Mouse (Mus musculus): Measurements from ENCODE around the gene Gimap8.
A peak's percentile ranks its signal among the peaks of the same experiment; 100 is the strongest.
"Not testable (repeated sequence)": the region's sequence is repeated elsewhere in the genome, so short reads cannot be mapped to it uniquely, and the experiment has no call there.

The Gimap8 gene

GRCm38 (mm10) chr6:48646995-48647394, at the start of gene Gimap8:
Gene Gimap8, plus strand, starts transcription at chr6:48647234.
- DNase-seq (ENCODE audit: low spot score in 2 of 2), result no peak

DNA sequence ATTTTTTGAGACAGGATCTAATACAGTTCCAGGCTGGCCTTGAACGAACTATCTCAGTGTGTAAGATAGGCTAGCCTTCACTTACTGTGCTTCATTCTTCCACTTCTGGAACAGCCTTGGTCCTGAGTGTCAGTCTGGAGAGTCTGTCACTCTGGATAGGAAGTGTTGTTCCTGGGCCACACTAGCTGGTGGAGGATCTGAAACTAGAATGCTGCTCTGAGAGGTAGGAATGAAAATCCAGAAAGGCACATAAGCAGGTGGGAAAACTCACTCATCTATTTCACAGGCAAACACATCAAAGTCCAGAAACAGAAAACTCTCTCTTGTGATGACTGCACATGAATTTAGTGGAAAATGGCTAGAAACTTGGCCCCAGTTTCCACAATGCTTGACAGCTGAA, 46.4 kb upstream of the Gimap8 start:
- no peak for DNase-seq (ENCODE audit: low spot score in 2 of 2)

- peak; percentile 94 to 95 for DNase-seq (ENCODE audit: low spot score in 2 of 2)
Observed at GRCm38 (mm10) chr6:48601271-48602079, 45.6 kb upstream of the Gimap8 start, which contains the start of gene Zfp775. Gene Zfp775, plus strand, starts transcription at chr6:48602063.

GRCm38 (mm10) chr6:48602080-48602741, 44.8 kb upstream of the Gimap8 start:
- no peak for DNase-seq (ENCODE audit: low spot score in 2 of 2)

GRCm38 (mm10) chr6:48608124-48608523, 38.9 kb upstream of the Gimap8 start:
- DNase-seq (ENCODE audit: low spot score in 2 of 2), result no peak

DNA sequence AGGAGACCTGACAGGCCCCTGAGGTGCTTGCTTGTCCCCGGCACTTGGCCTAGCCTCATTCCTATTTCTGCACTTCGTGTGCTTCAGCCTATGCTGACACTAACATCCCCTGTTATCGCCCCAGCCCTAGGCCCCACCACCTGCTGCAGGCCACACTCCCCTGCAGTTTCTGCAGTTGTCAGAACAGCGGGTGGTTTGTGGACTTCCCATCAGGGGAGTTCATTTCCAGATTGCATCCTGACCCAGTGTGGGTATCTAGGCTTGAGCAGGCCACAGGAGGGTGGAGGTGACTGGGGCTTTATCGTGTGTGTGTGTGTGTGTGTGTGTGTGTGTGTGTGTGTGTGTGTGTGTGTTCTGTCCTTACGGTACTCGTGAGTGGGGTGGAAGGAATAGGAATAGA, 37.5 kb upstream of the Gimap8 start:
- no peak for DNase-seq (ENCODE audit: low spot score in 2 of 2)

DNA sequence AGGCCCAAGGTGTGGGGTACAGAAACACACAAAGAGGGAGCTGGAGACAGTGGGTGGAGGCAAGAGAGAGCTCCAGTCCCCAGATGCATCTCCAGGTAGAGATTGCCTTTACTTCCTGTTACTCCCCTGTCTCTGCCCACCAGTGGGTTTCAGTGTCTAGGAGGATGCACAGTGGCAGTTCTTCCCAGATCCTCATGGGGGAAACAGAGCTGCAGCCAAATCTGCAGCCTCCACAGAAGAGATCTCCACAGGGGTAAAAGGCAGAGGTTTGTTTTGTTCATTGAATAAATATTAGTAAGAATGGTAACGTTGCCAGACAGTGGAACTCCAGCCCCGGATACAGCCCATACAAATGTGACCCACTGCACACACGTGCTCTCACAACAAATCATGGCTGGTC, 36.4 kb upstream of the Gimap8 start:
- no peak for DNase-seq (ENCODE audit: low spot score in 2 of 2)

- no peak for DNase-seq (ENCODE audit: low spot score in 2 of 2)
Observed at GRCm38 (mm10) chr6:48613464-48613863, 33.6 kb upstream of the Gimap8 start.

DNA sequence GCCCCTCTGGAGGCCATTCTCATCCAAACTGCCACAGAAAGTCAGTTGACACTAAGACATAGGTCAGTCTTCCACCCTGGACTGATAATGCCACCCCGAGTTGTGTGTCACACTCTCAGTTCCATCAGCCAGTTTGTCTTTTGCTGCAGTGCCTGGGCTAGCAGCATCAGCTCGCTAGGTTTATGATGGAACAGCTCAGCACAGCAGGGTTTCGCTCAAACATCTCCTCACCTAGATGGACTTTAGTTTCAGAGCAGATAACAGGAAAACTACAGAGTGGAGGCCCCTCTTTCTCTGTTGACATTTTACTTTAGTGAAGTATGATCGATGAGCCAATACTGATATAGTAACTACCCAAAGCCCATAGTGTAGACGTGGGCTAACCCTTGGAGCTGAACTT, 32.3 kb upstream of the Gimap8 start:
- no peak for DNase-seq (ENCODE audit: low spot score in 2 of 2)

- no peak for DNase-seq (ENCODE audit: low spot score in 2 of 2)
Observed at GRCm38 (mm10) chr6:48620031-48620430, 27.0 kb upstream of the Gimap8 start.

GRCm38 (mm10) chr6:48622186-48622843, 24.7 kb upstream of the Gimap8 start:
- not testable (repeated sequence) for DNase-seq (ENCODE audit: low spot score in 2 of 2)

DNA sequence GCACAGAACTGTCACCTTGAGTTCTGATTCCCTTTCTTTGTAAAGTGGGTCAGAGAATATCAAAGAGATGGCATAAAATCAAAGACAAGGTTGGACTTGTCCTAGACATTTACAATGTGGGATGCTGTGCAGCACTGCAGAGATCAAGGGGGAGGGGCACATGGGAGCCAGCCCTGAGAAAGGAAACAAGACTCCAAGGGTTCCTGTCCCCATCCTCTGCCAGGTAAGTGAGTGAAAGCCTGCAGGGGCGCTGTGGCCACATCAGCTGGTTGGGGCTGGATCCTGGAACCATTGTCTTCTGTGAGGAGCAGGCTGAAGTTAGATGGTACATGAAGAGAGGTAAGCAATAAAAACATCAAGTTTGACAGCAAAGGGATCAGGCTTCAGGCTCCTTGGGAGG, 23.6 kb upstream of the Gimap8 start:
- DNase-seq (ENCODE audit: low spot score in 2 of 2), result no peak

DNA sequence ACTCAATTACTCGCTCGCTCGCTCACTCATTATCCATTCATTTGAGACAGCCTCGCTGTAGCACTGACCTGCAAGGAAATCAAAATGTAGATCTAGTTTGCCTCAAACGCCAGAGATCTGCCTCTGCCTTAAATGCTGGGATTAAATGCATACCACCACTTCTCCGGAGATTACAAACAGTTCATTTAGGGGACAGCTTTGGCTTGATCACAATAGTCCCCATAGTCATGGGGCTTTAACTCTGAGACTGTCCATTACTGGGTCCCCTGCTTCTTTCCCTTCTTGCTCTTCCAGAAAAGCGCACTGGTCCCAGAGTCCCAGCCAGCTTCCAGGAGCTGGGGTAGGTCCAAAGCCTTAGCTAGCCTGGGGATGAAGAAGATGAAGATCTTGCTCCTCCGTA, 20.6 kb upstream of the Gimap8 start, which contains the start of gene AI854703:
Gene AI854703 (plus strand): TSS at position 301 of the 400 bp plus-strand sequence.
- DNase-seq (ENCODE audit: low spot score in 2 of 2), result no peak

GRCm38 (mm10) chr6:48626984-48627383, 20.1 kb upstream of the Gimap8 start:
- peak in 1 of 2 experiments; percentile 60 for DNase-seq (ENCODE audit: low spot score in 2 of 2)

- DNase-seq (ENCODE audit: low spot score in 2 of 2), result no peak
Observed at GRCm38 (mm10) chr6:48627511-48627924, 19.5 kb upstream of the Gimap8 start.

DNA sequence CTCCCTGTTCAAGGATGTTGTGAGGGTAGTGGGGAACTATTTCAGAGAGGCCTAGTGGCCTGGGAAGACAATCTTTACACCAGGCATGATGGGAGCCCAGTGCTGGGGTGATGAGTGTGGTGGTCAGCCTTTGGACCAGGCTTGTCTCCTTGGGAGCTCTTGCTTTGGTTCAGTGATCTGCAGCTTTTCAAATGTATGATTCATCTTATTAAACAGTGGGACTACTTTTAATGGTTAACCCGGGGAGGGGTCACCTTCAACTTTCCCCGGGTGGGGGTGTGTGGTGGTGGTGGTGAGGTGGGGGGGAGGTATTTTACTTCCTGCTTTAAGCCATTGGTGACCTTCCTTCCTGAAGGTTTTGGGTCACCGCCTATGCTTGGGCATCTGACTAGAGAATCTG, 18.7 kb upstream of the Gimap8 start:
- no peak for DNase-seq (ENCODE audit: low spot score in 2 of 2)

- DNase-seq (ENCODE audit: low spot score in 2 of 2), result peak in 1 of 2 experiments; percentile 54
Observed at GRCm38 (mm10) chr6:48628808-48629660, 18.0 kb upstream of the Gimap8 start.

DNA sequence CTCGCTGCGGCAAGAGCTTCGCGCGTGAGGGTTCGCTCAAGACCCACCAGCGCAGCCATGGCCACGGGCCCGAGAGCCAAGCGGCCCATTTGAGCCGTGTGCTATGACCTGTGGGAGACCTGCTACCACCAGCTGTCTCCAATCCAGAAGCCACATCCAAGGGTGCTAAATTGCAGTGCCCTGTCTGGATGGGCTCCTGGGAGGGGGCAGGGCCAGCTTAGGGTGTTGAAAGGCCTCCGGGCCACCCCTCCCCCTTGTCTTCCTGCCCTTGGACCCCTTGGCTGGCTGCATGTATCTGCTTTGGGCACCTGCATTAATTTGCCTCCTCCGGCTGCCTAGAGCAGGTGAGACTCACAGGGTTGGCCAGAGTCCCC, 17.4 kb upstream of the Gimap8 start:
- DNase-seq (ENCODE audit: low spot score in 2 of 2), result no peak

- no peak for DNase-seq (ENCODE audit: low spot score in 2 of 2)
Observed at GRCm38 (mm10) chr6:48630831-48631230, 16.2 kb upstream of the Gimap8 start.

DNA sequence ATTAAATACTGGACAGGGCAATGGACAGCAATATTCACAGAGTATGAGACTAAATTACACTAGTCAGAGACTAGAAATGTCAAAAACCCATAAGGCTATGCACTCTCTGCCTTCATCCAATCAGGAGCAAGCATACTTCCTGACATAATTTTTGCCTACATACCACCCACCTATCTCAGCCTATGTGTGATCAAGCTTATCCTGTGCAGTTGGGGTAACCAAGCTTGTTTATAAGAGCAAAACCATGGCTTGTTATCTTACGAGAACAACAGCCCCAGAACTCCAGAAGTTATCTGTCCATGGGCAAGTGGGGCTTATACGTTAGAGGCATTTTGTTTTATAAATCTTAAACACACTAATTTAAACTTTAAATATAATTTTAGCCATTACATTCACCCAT, 11.9 kb upstream of the Gimap8 start:
- DNase-seq (ENCODE audit: low spot score in 2 of 2), result no peak

DNA sequence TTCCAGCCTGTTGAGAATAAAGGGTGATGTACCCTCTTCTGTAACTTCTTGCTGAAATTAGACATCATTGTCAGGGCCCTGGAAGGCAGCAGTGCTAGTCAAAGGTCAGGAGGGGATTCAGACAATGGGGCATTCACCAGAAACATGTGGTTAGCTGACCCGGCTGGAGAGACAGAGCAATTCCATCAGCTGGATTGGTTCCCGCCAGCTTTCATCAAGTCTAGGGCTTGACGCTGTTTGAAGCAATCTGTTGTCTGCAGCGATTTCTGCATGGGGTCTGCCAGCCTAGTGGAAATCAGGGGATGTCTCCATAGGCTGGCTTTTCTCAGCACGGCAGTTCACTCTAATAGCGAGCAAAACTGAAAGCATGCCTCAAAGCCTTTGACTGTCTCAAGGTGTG, 10.5 kb upstream of the Gimap8 start:
- no peak for DNase-seq (ENCODE audit: low spot score in 2 of 2)
